Mouse (Mus musculus): ENCODE measurements around the gene Calm3. TPM values are rescaled to one million over a fixed set of nuclear protein-coding genes. Genes with fewer than 3 reads are reported as not detected.

Gene Calm3
- total RNA-seq, 2 experiments from 2014 or later: 166 to 200 TPM

DNA sequence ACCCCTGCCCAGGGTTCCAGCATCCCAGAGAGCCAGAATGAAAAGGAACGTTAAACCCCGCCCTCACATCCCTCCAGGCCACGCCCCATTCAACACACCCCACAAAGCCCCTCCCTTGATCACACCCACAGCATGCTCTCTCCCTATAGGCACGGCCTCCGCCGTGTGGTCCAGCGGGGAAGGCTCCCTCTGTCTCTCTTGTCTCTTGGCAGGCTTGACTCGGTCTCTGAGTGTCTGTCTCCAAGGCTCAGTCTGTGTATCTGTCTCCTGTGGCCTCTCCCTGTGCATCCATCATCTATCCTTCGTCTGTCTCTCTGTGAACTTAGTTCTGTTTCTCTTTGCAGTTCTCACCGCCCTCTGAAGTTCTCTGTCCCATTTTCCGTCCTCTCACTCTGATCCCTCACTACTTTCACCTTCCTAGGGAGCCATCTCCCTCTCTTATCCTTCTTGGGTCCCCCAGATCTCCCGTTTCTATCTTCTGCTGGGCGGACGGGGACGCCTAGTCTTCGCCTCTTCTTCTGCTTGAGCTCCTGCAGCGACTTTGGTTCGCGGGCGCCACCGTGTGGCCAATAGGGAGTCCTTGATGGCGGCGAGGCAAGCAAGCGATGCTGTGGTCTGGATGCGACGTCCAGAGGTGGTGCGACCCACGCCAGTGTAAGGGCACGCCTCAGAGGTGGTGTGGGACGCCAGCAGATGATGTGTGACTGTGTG, 32.1 kb downstream of the Calm3 start, which contains the start of gene Gng8:
Gene Gng8 (plus strand): TSS at position 146 of the 711 bp plus-strand sequence.
- DNase-seq: peak; percentile 88 to 92

DNA sequence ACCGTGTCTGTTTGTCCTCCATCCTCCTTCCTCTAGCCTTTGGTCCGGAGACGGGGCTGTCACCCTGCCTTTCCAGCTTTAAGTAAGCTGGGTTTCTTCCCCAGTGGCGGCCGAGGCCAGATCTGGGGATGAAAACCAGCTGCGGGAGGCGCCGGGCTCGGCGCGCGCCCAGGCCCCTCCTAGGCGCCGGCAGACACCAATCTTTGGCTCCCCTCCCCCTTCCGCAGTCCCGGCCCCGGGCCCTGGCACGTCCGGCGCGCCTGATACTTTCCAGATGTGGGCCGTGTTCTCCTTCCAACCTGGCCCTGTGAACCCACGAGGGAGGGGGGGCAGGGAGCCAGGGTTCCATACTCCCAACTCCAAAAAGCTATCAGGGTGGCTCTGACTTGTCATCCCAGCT, 33.0 kb downstream of the Calm3 start:
- peak; percentile 89 to 91 for DNase-seq

DNA sequence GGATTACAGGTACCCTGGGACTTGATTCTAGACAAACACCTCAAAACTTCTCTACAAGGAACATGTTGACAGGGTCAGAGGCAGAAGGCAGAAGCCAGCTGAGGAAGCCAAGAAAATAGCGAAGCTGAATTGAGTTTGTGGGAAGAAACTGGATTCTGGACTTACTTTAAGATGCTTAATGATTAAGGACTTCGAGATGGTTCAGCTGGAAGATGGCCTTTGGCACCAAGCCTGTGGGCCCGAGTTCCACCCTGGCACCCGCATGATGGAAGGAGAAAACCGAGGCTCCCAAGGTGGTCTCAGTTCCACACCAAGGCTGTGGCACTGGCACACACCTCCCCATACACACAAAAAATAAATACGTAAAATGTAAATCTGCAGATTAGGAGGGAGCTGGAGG, 33.4 kb downstream of the Calm3 start:
- peak; percentile 73 for DNase-seq

- no peak for DNase-seq
These were observed 38.0 kb downstream of the Calm3 start for GRCm38 (mm10) chr7:16885905-16886304.

DNA sequence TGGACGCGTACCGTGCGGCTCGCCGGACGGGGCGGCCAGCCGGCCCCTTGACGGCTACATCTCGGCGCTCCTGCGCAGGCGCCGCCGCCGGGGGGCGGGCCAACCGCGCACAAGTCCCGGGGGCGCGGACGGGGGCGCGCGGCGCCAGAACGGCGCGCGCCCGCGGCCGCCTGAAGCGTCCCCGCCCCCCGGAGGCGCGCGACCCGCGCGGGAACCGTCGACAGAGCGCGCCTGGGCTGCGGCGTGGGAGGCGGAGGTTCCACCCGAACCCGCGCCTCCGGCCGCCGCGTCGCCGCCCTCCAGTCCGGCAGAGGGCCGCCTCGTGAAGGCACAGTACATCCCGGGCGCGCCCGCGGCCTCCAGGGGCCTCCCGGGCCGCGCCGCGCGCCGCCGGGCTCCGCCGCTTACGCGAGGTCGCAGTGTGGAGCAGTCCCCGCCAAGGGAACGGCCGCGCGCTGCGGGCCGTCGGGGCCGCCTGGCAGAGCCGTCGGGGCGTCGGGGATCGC, 38.6 kb downstream of the Calm3 start:
- no peak for DNase-seq

DNA sequence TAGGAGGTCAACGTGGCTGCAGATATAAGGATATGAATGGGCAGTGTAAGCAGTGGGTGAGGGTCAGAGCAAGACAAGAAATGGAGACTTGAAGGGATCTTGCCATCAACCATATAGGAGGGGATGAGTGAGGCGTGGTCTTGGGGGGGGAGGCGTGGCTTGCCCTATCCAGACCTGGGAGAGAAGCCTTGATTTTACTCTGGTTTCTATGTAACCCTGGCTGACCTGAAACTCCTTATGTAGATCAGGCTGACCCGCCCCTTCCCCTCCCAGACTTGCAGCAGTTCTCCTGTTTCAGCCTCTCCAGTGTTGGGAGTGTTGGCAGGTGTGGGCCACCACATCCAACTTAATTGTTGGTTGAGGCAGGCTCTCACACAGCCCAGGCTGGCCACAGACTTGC, 39.6 kb downstream of the Calm3 start:
- no peak for DNase-seq

- DNase-seq: no peak
These were observed 40.8 kb downstream of the Calm3 start for GRCm38 (mm10) chr7:16883162-16883561.

DNA sequence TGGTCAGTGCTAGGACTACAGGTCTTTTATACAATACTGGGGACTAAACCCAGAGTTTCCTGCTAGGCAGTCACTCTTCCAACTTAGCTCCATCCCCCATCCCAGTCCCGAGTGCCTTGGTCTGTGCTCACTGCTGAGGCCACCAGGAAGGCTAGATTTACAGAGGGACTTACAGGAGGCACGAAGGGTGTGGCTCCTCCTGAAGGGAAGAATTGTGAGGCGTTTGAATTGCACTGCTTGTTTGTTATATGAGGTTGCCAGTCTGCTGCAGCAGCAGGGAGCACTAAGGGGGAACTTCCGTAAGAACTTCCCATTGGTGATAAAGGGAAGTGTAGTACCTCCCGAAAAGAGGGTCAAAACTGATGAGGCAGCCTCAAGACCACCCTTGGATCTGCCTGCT, 43.3 kb downstream of the Calm3 start:
- DNase-seq: no peak

DNA sequence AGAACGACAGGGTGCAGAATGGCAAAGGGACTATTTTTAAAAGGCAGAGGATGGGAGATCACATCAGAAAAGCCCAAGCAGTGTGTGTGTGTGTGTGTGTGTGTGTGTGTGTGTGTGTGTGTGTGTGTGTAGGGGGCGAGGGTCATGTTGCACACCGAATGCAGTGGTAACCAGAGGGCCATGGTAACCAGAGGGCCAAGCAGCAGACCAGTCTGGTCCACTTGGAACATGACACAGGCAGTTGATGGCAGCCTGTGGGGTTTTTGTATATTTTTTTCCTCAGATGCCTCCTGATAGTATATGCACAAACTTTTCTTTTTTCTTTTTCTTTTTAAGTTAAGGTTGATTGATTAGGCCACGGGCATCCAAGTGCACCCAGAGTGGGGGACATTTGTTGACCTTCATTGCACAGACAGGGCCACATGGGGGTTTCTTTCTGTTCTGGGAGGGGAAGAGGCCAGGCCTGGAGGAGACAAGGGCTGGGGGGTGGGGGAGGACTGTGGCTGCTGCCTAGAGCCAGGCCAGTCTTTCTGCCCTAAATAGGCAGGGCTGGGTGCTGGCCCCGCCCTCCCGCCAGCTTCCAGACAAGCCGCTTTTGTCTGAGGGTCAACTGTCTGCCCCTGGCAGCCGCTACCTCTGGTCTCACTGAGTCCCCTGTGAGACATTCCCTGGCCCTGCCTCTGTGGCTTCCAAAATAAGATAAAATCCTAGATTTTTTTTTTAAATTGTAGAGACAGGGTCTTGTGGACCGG, 43.9 kb downstream of the Calm3 start:
- DNase-seq: peak; percentile 47 to 68

DNA sequence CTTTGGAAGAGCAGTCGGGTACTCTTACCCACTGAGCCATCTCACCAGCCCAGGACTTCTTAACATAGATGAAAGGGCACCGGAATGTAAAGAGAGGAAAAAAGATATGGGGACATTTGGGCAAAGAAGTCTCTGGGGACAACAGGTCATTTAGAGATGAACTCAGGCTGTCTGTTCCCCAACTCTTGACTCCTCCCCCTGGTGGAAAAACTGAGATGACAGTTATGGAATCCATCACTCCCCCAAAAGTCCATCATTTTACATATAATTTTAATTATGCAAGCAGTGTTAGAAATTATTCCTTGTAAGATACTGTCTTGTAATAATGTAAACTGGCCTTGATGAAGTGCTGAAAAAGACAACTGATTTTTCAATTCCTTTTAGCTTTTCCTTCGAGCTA, 46.2 kb downstream of the Calm3 start:
- no peak for DNase-seq

GRCm38 (mm10) chr7:16876608-16877007, 47.3 kb downstream of the Calm3 start:
- peak in 1 of 2 experiments; percentile 32 for DNase-seq

DNA sequence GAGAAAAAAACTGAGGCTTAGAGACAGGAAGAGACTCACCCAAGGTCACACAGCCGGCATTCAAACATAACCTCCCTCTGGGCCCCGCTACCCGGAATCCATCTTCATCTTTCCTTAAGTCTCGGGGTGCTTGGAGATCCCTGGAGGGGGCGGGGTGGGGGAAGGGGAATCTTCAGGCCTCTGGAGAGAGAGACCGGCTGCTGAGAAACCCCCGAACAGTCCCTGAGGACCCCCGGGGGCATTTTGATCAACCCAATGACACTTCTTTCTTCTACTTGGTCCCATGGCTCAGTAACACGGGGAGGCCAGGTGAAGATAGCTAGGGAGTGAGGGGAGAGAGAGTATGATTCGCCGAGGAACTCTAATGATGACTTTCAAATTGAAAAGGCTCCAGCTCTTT, 47.9 kb downstream of the Calm3 start:
- no peak for DNase-seq

DNA sequence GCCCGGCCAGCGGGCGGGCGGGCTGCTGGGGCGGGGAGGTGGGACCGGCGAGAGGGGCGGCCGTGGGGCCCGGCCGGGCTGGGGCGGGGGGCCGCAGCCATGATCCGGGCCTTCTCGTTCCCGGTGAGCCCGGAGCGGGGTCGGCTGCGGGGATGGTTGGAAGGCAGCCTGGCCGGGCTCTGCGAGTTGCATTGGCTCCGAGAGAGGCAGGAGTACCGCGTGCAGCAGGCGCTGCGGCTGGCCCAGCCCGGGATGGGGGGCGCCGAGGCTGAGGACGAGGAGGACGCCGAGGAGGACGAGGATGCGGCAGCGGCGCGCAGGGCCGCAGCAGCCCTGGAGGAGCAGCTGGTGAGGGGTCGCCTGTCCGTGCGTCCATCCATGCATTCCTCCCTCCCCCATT, 48.6 kb downstream of the Calm3 start:
- DNase-seq: no peak

GRCm38 (mm10) chr7:16875310-16875325, 48.8 kb downstream of the Calm3 start, which contains the start of gene Dact3:
Gene Dact3, plus strand, starts transcription at chr7:16875317.
- DNase-seq: no peak

DNA sequence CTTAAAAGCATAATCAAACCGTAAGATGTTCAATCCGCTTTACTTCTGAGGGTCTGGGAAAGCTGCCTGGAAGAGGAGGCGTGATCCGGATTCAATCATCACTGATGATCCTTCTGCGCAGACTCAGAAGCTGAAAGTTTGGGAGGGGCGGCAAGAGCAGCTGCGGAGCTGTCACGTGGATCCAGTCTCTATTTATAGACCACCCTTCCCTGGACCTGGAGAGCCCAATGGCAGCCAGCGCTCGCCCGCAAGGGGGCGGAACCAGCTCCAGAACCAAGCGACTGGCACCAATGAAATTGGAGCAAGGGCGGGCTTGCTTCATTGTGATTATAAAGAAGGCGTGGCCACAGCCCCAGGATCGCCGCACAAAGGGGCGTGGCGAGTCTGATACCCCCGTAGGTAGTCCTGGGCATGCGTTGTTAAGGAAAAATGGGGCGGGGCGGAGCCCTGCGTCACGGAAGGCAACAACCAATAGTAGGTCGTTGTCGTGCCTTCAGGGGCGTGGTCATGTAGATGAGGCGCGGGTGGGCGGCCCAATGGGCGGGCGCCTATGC, 49.1 kb downstream of the Calm3 start:
- peak; percentile 100 for DNase-seq

GRCm38 (mm10) chr7:16874190-16874589, 49.7 kb downstream of the Calm3 start:
- DNase-seq: peak; percentile 82 to 84

DNA sequence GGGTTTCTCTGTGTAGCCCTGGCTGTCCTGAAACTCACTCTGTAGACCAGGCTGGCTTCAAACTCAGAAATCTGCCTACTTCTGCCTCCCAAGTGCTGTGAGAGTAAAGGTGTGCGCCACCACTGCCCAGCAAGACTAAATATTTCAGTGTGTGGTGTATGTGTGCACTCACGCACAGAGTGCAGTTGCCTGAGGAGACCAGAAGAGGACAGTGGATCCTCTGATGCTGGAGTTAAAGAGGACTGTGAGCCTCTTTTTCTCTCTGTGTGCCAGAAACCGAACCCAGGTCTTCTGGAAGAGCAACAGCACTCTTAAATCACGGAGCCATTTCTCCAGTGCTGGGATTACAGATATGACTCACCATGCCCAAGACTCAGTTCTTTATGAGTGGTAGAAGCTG, 50.5 kb downstream of the Calm3 start:
- no peak for DNase-seq

DNA sequence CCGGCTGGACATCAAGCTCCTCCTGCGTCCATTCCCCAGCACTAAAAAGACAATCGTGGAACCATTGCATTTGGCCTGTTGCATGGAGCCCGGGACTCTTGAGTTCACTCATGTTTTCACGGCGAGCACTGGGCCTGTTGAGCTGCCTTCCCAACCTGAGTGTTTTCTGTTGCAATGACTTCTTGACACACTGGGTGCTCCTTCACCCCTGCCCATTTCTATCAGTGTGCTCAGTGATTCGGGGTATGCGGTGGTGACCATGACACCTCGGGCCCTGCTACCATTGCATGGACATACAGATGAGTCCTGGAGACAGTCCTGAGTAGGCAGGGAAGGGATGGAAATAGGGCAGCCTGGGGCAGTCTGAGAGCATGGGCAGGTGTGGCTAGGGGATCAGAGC, 51.4 kb downstream of the Calm3 start:
- DNase-seq: no peak

GRCm38 (mm10) chr7:16871600-16871999, 52.3 kb downstream of the Calm3 start:
- DNase-seq: no peak

GRCm38 (mm10) chr7:16869497-16869896, 54.4 kb downstream of the Calm3 start:
- DNase-seq: no peak

DNA sequence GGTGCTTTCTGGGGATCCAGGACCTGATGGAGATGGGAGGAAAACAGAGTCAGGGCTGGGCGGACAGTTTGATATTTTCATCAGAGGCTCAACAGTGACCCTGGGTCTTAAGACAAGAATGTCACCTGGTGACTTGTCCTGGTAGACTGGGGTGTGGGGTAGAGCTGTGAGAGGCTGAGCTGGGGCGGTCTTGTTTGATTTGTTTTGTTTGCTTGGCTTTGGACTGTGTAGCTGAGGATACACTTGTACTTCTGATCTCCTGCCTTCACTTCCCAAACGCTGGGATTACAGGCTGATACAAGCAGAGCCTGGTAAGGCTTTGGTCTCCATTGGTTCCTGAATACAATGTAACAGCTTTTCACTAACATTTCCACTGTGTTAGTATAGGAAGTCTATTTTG, 56.4 kb downstream of the Calm3 start:
- no peak for DNase-seq
